Mouse (Mus musculus) CH12.LX (cell line): ENCODE data around the gene Calm5. TPM values are rescaled to one million over a fixed set of nuclear protein-coding genes. Genes with fewer than 3 reads are reported as not detected.

Experiments used
- DNase-seq: peaks from one replicate; pipeline ENCODE4 v3.0.0-alpha.2; 2013; ENCODE audit errors: extremely low read depth
- H3K27ac ChIP-seq: 2 replicates; pipeline ENCODE4 v1.5.1; 2012; ENCODE audit warnings: low read depth, mild to moderate bottlenecking, control low read depth, moderate library complexity; ENCODE audit not compliant: insufficient read depth
- H3K27me3 ChIP-seq: replicated peaks from 2 replicates; pipeline ENCODE3; 2012; ENCODE audit warnings: inconsistent platforms
- H3K36me3 ChIP-seq, 2 experiments: replicated peaks in 1 of 2; 2 replicates each; pipeline versions ENCODE3 to v1.6.1; 2012; ENCODE audit warnings: inconsistent platforms in 1 of 2, low read length in 1 of 2, mild to moderate bottlenecking in 1 of 2, mixed read lengths in 1 of 2, moderate library complexity in 1 of 2; ENCODE audit not compliant: control insufficient read depth in 1 of 2, insufficient read depth in 1 of 2
- H3K4me1 ChIP-seq, 2 experiments: 2 replicates each; pipeline ENCODE4 v1.6.1; 2012; ENCODE audit warnings: inconsistent platforms in 1 of 2, moderate library complexity in 1 of 2; ENCODE audit not compliant: insufficient read depth in 2 of 2, control insufficient read depth in 1 of 2
- H3K4me2 ChIP-seq: 2 replicates; pipeline ENCODE4 v1.6.1; 2012; ENCODE audit warnings: low read depth, mild to moderate bottlenecking, control low read depth; ENCODE audit not compliant: poor library complexity, insufficient read depth, severe bottlenecking
- H3K4me3 ChIP-seq, 3 experiments: fragments of 150-350 bp in 1 of 3; sonication (generic) in 1 of 3; replicated peaks in 1 of 3; 2 replicates each; pipeline versions ENCODE3 to v1.5.1; 2011 to 2012; ENCODE audit warnings: low read depth in 2 of 3, low read length in 2 of 3, mild to moderate bottlenecking in 2 of 3, moderate library complexity in 2 of 3, control low read depth in 1 of 3, improper control_type of control experiment in 1 of 3, inconsistent platforms in 1 of 3, mixed read lengths in 1 of 3; ENCODE audit not compliant: poor library complexity in 1 of 3
- H3K79me2 ChIP-seq: replicated peaks from 2 replicates; pipeline ENCODE4 v1.6.1; 2012; ENCODE audit warnings: mild to moderate bottlenecking, moderate library complexity; ENCODE audit not compliant: control insufficient read depth, poor library complexity, insufficient read depth, severe bottlenecking; ENCODE audit errors: extremely low read depth
- H3K9ac ChIP-seq: 2 replicates; pipeline ENCODE4 v1.6.1; 2012; ENCODE audit warnings: low read depth, mild to moderate bottlenecking, control low read depth, moderate library complexity; ENCODE audit not compliant: insufficient read depth
- H3K9me3 ChIP-seq: replicated peaks from 2 replicates; pipeline ENCODE3; 2012; ENCODE audit warnings: low read length, inconsistent platforms, mixed read lengths
- CHD1 ChIP-seq: IDR thresholded peaks from 2 replicates; pipeline ENCODE4 v1.6.1; 2012; ENCODE audit warnings: low read depth, low read length, improper control_type of control experiment, inconsistent platforms
- CTCF ChIP-seq, 2 experiments: IDR thresholded peaks in 1 of 2; conservative IDR thresholded peaks in 1 of 2; 2 replicates each; pipeline ENCODE4 v1.5.1; 2011 to 2012; ENCODE audit warnings: low read depth in 2 of 2, low read length in 2 of 2, improper control_type of control experiment in 1 of 2, inconsistent platforms in 1 of 2, mild to moderate bottlenecking in 1 of 2, moderate library complexity in 1 of 2
- ELF1 ChIP-seq: IDR thresholded peaks from 2 replicates; pipeline ENCODE4 v1.6.1; 2014; ENCODE audit warnings: low read depth, mild to moderate bottlenecking, inconsistent platforms, low read length, improper control_type of control experiment
- EP300 ChIP-seq: IDR thresholded peaks from 2 replicates; pipeline ENCODE4 v1.6.1; 2011; ENCODE audit warnings: low read length, improper control_type of control experiment
- KAT2A ChIP-seq: IDR thresholded peaks from 2 replicates; pipeline ENCODE4 v1.6.1; 2012; ENCODE audit warnings: low read length, improper control_type of control experiment, inconsistent platforms; ENCODE audit not compliant: insufficient replicate concordance
- MAFK ChIP-seq: IDR thresholded peaks from 2 replicates; pipeline ENCODE4 v1.6.1; 2011; ENCODE audit warnings: low read length, improper control_type of control experiment; ENCODE audit not compliant: insufficient replicate concordance
- MEF2A ChIP-seq: IDR thresholded peaks from 2 replicates; pipeline ENCODE4 v1.6.1; 2014; ENCODE audit warnings: low read depth, mild to moderate bottlenecking, inconsistent platforms, low read length, improper control_type of control experiment, borderline replicate concordance
- MXI1 ChIP-seq: IDR thresholded peaks from 2 replicates; pipeline ENCODE4 v1.6.1; 2011; ENCODE audit warnings: mild to moderate bottlenecking, low read depth, low read length, improper control_type of control experiment
- POLR2A ChIP-seq: IDR thresholded peaks from 2 replicates; pipeline ENCODE4 v1.6.1; 2011; ENCODE audit warnings: low read depth, mild to moderate bottlenecking, improper control_type of control experiment, low read length
- RAD21 ChIP-seq: IDR thresholded peaks from 2 replicates; pipeline ENCODE4 v1.6.1; 2011; ENCODE audit warnings: low read depth, mild to moderate bottlenecking, low read length, improper control_type of control experiment, moderate library complexity
- SIN3A ChIP-seq: IDR thresholded peaks from 2 replicates; pipeline ENCODE4 v1.6.1; 2012; ENCODE audit warnings: low read length, improper control_type of control experiment, inconsistent platforms
- TBP ChIP-seq: conservative IDR thresholded peaks from 2 replicates; pipeline ENCODE4 v1.6.1; 2011; ENCODE audit warnings: low read depth, low read length, improper control_type of control experiment
- UBTF ChIP-seq: IDR thresholded peaks from 2 replicates; pipeline ENCODE4 v1.6.1; 2012; ENCODE audit warnings: low read depth, mild to moderate bottlenecking, inconsistent platforms, low read length, improper control_type of control experiment, moderate library complexity
- USF1 ChIP-seq: IDR thresholded peaks from 2 replicates; pipeline ENCODE4 v1.6.1; 2014; ENCODE audit warnings: low read depth, mild to moderate bottlenecking, inconsistent platforms, low read length, improper control_type of control experiment
- ZNF384 ChIP-seq: IDR thresholded peaks from 2 replicates; pipeline ENCODE4 v1.6.1; 2012; ENCODE audit warnings: low read depth, low read length, improper control_type of control experiment, inconsistent platforms
- dilution Hi-C: fragments of 300-500 bp; cut with MboI; formaldehyde crosslinking; loops from 2 replicates; pipeline ENCODE4 v1.14.3; 2020; ENCODE audit warnings: low sequenced_read_pairs; ENCODE audit not compliant: extremely low pct_unique_long_range_greater_than_20kb, extremely low pct_ligation_motif_present
- in situ Hi-C: fragments of 300-500 bp; cut with MboI; formaldehyde crosslinking; loops from 3 replicates; pipeline ENCODE4 v1.14.3; 2019; ENCODE audit warnings: low sequenced_read_pairs, low pct_ligation_motif_present, low pct_unique_long_range_greater_than_20kb, mixed read lengths
- polyA plus RNA-seq: library from polyadenylated mRNA; unstranded; fragments of >175 nt; gene quantifications from 2 replicates; pipeline ENCODE4 v1.2.1, GENCODE M21; 2012; ENCODE audit warnings: low read depth; ENCODE audit not compliant: insufficient read length
- total RNA-seq, 2 experiments: library from RNA; depleted of rRNA; stranded (reverse); fragments of 300-350 nt in 1 of 2; fragments of >200 nt in 1 of 2; gene quantifications; 2 replicates each; pipeline ENCODE4 v1.2.3; 2012 to 2014

Calm5 gene
- total and polyA plus RNA-seq, 3 experiments, result not detected

GRCm38 (mm10) chr13:3850330-3850729, 3.6 kb upstream of the Calm5 start:
- no peak overlapping the region for H3K27ac ChIP-seq
- no peaks in the 10 kb centered on the region for H3K9me3 ChIP-seq
- no peak for DNase-seq
- peaks cover 0 to 14% of the 10 kb centered on the region in 2 experiments; a peak in 2 of 4 replicates for H3K4me1 ChIP-seq
- in situ Hi-C loops, result no loop called here
- H3K36me3 ChIP-seq, result no peaks in the 10 kb centered on the region
- dilution Hi-C loops, result no loop called here
- H3K79me2 ChIP-seq, result no peaks in the 10 kb centered on the region
- TF ChIP-seq ZNF384 (no peak), MXI1 (no peak), MEF2A (no peak), SIN3A (no peak), MAFK (no peak), UBTF (no peak), TBP (no peak), EP300 (no peak), USF1 (no peak)
- no peaks in the 10 kb centered on the region for H3K27me3 ChIP-seq
- no peak overlapping the region for H3K4me2 ChIP-seq
- H3K4me3 ChIP-seq, result no peak overlapping the region
- no peak overlapping the region for H3K9ac ChIP-seq

- dilution Hi-C loops, result no loop called here
- Histone ChIP-seq H3K9ac (no peak overlapping the region), H3K4me2 (no peak overlapping the region), H3K4me3 (no peak overlapping the region), H3K4me1 (peaks cover 0 to 14% of the 10 kb centered on the region in 2 experiments; a peak in 2 of 4 replicates), H3K27ac (no peak overlapping the region), H3K9me3 (no peaks in the 10 kb centered on the region), H3K79me2 (no peaks in the 10 kb centered on the region), H3K27me3 (no peaks in the 10 kb centered on the region), H3K36me3 (no peaks in the 10 kb centered on the region)
- no peak for DNase-seq
- in situ Hi-C loops, result no loop called here
- TF ChIP-seq RAD21, result no peak
- TF ChIP-seq CTCF (conservative IDR thresholded peaks at IDR 0.05 in 1 of 2, IDR thresholded peaks at IDR 0.05 in 1 of 2; ENCODE audit: low read depth in 2 of 2, low read length in 2 of 2), result no peak
- TF ChIP-seq CHD1, result no peak
Observed at GRCm38 (mm10) chr13:3854856-3855255, 883 bp downstream of the Calm5 start.

- dilution Hi-C loops (no loop called here), in situ Hi-C loops (no loop called here)
- no peak overlapping the region for H3K27ac ChIP-seq
- no peak overlapping the region for H3K4me2 ChIP-seq
- H3K27me3 ChIP-seq, result no peaks in the 10 kb centered on the region
- peaks cover 0 to 14% of the 10 kb centered on the region in 2 experiments; a peak in 2 of 4 replicates for H3K4me1 ChIP-seq
- TF ChIP-seq KAT2A (no peak), POLR2A (no peak), ELF1 (no peak), CTCF (conservative IDR thresholded peaks at IDR 0.05 in 1 of 2, IDR thresholded peaks at IDR 0.05 in 1 of 2; ENCODE audit: low read depth in 2 of 2, low read length in 2 of 2) (no peak), MXI1 (no peak)
- no peaks in the 10 kb centered on the region for H3K79me2 ChIP-seq
- H3K9me3 ChIP-seq, result no peaks in the 10 kb centered on the region
- no peak overlapping the region for H3K4me3 ChIP-seq
- H3K36me3 ChIP-seq, result no peaks in the 10 kb centered on the region
- no peak overlapping the region for H3K9ac ChIP-seq
- no peak for DNase-seq
Observed at GRCm38 (mm10) chr13:3856252-3856651, 2.3 kb downstream of the Calm5 start.
